Mouse (Mus musculus): ENCODE data around the gene Ndufaf8. TPM values are rescaled to one million over a fixed set of nuclear protein-coding genes. Genes with fewer than 3 reads are reported as not detected.

Gene Ndufaf8
- total RNA-seq, 2 experiments from 2014 or later = 21.2 to 74.1 TPM

GRCm38 (mm10) chr11:120122126-120122525 lies 23.4 kb downstream of the Ndufaf8 start:
- ATAC-seq (replicated peaks; ENCODE audit: low FRiP score, low TSS enrichment, poor library complexity, severe bottlenecking) = no peak

- no peak for ATAC-seq (replicated peaks; ENCODE audit: low FRiP score, low TSS enrichment, poor library complexity, severe bottlenecking)
These were observed 28.1 kb downstream of the Ndufaf8 start for GRCm38 (mm10) chr11:120126845-120127244.

GRCm38 (mm10) chr11:120129281-120129680 lies 30.6 kb downstream of the Ndufaf8 start:
- ATAC-seq (replicated peaks; ENCODE audit: low FRiP score, low TSS enrichment, poor library complexity, severe bottlenecking) = no peak

- no peak for ATAC-seq (replicated peaks; ENCODE audit: low FRiP score, low TSS enrichment, poor library complexity, severe bottlenecking)
These were observed 35.4 kb downstream of the Ndufaf8 start for GRCm38 (mm10) chr11:120134148-120134547.

- ATAC-seq (replicated peaks; ENCODE audit: low FRiP score, low TSS enrichment, poor library complexity, severe bottlenecking) = 0 out of 2 replicates have a peak, but pooled peaks have one; percentile 4
These were observed 36.3 kb downstream of the Ndufaf8 start for GRCm38 (mm10) chr11:120134847-120135530.

GRCm38 (mm10) chr11:120136195-120136594 lies 37.5 kb downstream of the Ndufaf8 start:
- ATAC-seq (replicated peaks; ENCODE audit: low FRiP score, low TSS enrichment, poor library complexity, severe bottlenecking) = 0 out of 2 replicates have a peak, but pooled peaks have one; percentile 5

- ATAC-seq (replicated peaks; ENCODE audit: low FRiP score, low TSS enrichment, poor library complexity, severe bottlenecking) = peak; percentile 87
These were observed 38.3 kb downstream of the Ndufaf8 start for GRCm38 (mm10) chr11:120136796-120137624.

- ATAC-seq (replicated peaks; ENCODE audit: low FRiP score, low TSS enrichment, poor library complexity, severe bottlenecking) = no peak
These were observed 38.9 kb downstream of the Ndufaf8 start for GRCm38 (mm10) chr11:120137625-120138004.

GRCm38 (mm10) chr11:120139309-120139731 lies 40.6 kb downstream of the Ndufaf8 start:
- 0 out of 2 replicates have a peak, but pooled peaks have one; percentile 2 for ATAC-seq (replicated peaks; ENCODE audit: low FRiP score, low TSS enrichment, poor library complexity, severe bottlenecking)

GRCm38 (mm10) chr11:120140255-120140654 lies 41.5 kb downstream of the Ndufaf8 start:
- no peak for ATAC-seq (replicated peaks; ENCODE audit: low FRiP score, low TSS enrichment, poor library complexity, severe bottlenecking)

GRCm38 (mm10) chr11:120142601-120143051 lies 43.9 kb downstream of the Ndufaf8 start:
- no peak for ATAC-seq (replicated peaks; ENCODE audit: low FRiP score, low TSS enrichment, poor library complexity, severe bottlenecking)

GRCm38 (mm10) chr11:120143708-120144497 lies 45.2 kb downstream of the Ndufaf8 start:
- no peak for ATAC-seq (replicated peaks; ENCODE audit: low FRiP score, low TSS enrichment, poor library complexity, severe bottlenecking)

- ATAC-seq (replicated peaks; ENCODE audit: low FRiP score, low TSS enrichment, poor library complexity, severe bottlenecking) = no peak
These were observed 49.6 kb downstream of the Ndufaf8 start for GRCm38 (mm10) chr11:120148201-120148855.

GRCm38 (mm10) chr11:120149510-120150200 lies 50.9 kb downstream of the Ndufaf8 start:
- ATAC-seq (replicated peaks; ENCODE audit: low FRiP score, low TSS enrichment, poor library complexity, severe bottlenecking) = 0 out of 2 replicates have a peak, but pooled peaks have one; percentile 9

Other genes starting within 250 kb of the Ndufaf8 start
- gene Chmp6, start 185.5 kb upstream of the Ndufaf8 start, total RNA-seq (2014; fragmentation: Nextera tagmentation) = 13.6 and 25.2 TPM in 2 replicates
- gene Chmp6, start 185.5 kb upstream of the Ndufaf8 start, total RNA-seq (2017) = 17.7 and 92.3 TPM in 2 replicates
- gene Baiap2, start 156.2 kb upstream of the Ndufaf8 start, total RNA-seq (2014; fragmentation: Nextera tagmentation) = 1.0 and 2.3 TPM in 2 replicates
- 1.5 and 17.7 TPM in 2 replicates for gene Baiap2, start 156.2 kb upstream of the Ndufaf8 start, total RNA-seq (2017)
- 0.62 TPM in 1 of 2 replicates, not detected in the other for gene Aatk, start 51.8 kb upstream of the Ndufaf8 start, total RNA-seq (2014; fragmentation: Nextera tagmentation)
- gene Aatk, start 51.8 kb upstream of the Ndufaf8 start, total RNA-seq (2017) = not detected in 2 replicates
- gene Cep131, start 12.1 kb upstream of the Ndufaf8 start, total RNA-seq (2014; fragmentation: Nextera tagmentation) = 9.6 and 18.9 TPM in 2 replicates
- gene Cep131, start 12.1 kb upstream of the Ndufaf8 start, total RNA-seq (2017) = 18.1 and 22.3 TPM in 2 replicates
- gene Tepsin, start 197 bp upstream of the Ndufaf8 start, total RNA-seq (2014; fragmentation: Nextera tagmentation) = 12.8 and 24.1 TPM in 2 replicates
- gene Tepsin, start 197 bp upstream of the Ndufaf8 start, total RNA-seq (2017) = 5.0 and 6.0 TPM in 2 replicates
- gene Slc38a10, start 52.4 kb downstream of the Ndufaf8 start, total RNA-seq (2014; fragmentation: Nextera tagmentation) = 47.0 and 56.6 TPM in 2 replicates
- 33.2 and 37.4 TPM in 2 replicates for gene Slc38a10, start 52.4 kb downstream of the Ndufaf8 start, total RNA-seq (2017)
- 25.6 and 30.1 TPM in 2 replicates for gene Bahcc1, start 134.0 kb downstream of the Ndufaf8 start, total RNA-seq (2014; fragmentation: Nextera tagmentation)
- gene Bahcc1, start 134.0 kb downstream of the Ndufaf8 start, total RNA-seq (2017) = 6.7 and 7.0 TPM in 2 replicates
- 774 and 823 TPM in 2 replicates for gene Actg1, start 249.6 kb downstream of the Ndufaf8 start, total RNA-seq (2014; fragmentation: Nextera tagmentation)
- gene Actg1, start 249.6 kb downstream of the Ndufaf8 start, total RNA-seq (2017) = 492 and 662 TPM in 2 replicates

Data from megakaryocyte-erythroid progenitor cell, adult 5-6 weeks (primary cell).